Comparison of ENCODE assay signal across 9 mouse cellular contexts in genomic region chr11:51649111-51649888, GRCm38 (mm10). TPM values are rescaled to one million over a fixed set of nuclear protein-coding genes. Genes with fewer than 3 reads are reported as not detected.
DNase-seq lines count a peak whose midpoint lies in the region; ATAC-seq lines count a peak whose summit lies in the region.
"Had no signal": no experiment of that assay in that cellular context is flagged by ENCODE, and none has a peak within 500 bp of the region (broad histone marks: within the 10 kb centered on the region; RNA-seq: fewer than 3 reads in every experiment).

No protein-coding gene starts in this region.

- DNase-seq in heart, postnatal 10 days: no peak
- DNase-seq in Muller cell, postnatal 12 days (ENCODE audit: inconsistent ontology term): peak; percentile 9
- DNase-seq in midbrain, embryonic 10.5 days (ENCODE audit: low spot score): no peak
- DNase-seq in gastrocnemius, postnatal 14 days: no peak
- no peak for DNase-seq in layer of hippocampus, adult 11-12 months (ENCODE audit: low spot score)

- peak overlapping the region in 1 of 2 experiments; percentile 9; a peak in 3 of 4 replicates for H3K27ac ChIP-seq in heart, embryonic 14.5 days (replicated peaks in 1 of 2; ENCODE audit: control insufficient read depth in 1 of 2, insufficient read depth in 1 of 2, low read depth in 2 of 2, low read length in 2 of 2)
- peak overlapping the region; percentile 40 for H3K27ac ChIP-seq in heart, embryonic 16.5 days (ENCODE audit: low read length)
- H3K27ac ChIP-seq in midbrain, embryonic 10.5 days (replicated peaks): peak overlapping the region; percentile 88

- 35% methylated on average over 11 of the region's 11 CpGs for WGBS in heart, embryonic 14.5 days
- whole genome bisulfite sequencing in heart, embryonic 16.5 days: 37% methylated on average over 11 of the region's 11 CpGs
- WGBS in midbrain, embryonic 10.5 days: 14% methylated on average over 11 of the region's 11 CpGs

- H3K9ac ChIP-seq in heart, embryonic 14.5 days (ENCODE audit: low read length): peak overlapping the region; percentile 86
- peak overlapping the region; percentile 73 for H3K9ac ChIP-seq in heart, embryonic 16.5 days (ENCODE audit: low read length)

- peak overlapping the region; percentile 98 for H3K4me2 ChIP-seq in heart, embryonic 14.5 days (ENCODE audit: low read length)
- peak overlapping the region; percentile 87 for H3K4me2 ChIP-seq in heart, embryonic 16.5 days (ENCODE audit: low read depth, low read length)

- ATAC-seq in heart, embryonic 14.5 days (ENCODE audit: insufficient number of reproducible peaks, insufficient read depth, low FRiP score, low read depth): no peak
- ATAC-seq in heart, embryonic 16.5 days (replicated peaks; ENCODE audit: extremely low read depth, insufficient read depth, low FRiP score): no peak
- no peak for ATAC-seq in monocyte, adult 5-6 weeks (replicated peaks; ENCODE audit: insufficient number of reproducible peaks, low FRiP score, low TSS enrichment, poor library complexity, severe bottlenecking)

- H3K36me3 ChIP-seq in heart, embryonic 14.5 days (ENCODE audit: control insufficient read depth, insufficient read depth, low read length): peaks cover 10% of the 10 kb centered on the region
- peaks cover 4% of the 10 kb centered on the region; the same call in 1 of the 2 replicates for H3K36me3 ChIP-seq in heart, embryonic 16.5 days (ENCODE audit: control insufficient read depth, insufficient read depth)
- H3K36me3 ChIP-seq in midbrain, embryonic 10.5 days: peaks cover 19% of the 10 kb centered on the region

- peaks cover 21 to 25% of the 10 kb centered on the region in 2 experiments for H3K4me1 ChIP-seq in heart, embryonic 14.5 days (ENCODE audit: control insufficient read depth in 2 of 2, insufficient read depth in 2 of 2, low read length in 2 of 2)
- peaks cover 33% of the 10 kb centered on the region for H3K4me1 ChIP-seq in heart, embryonic 16.5 days (ENCODE audit: control insufficient read depth, insufficient read depth, low read length)
- H3K4me1 ChIP-seq in midbrain, embryonic 10.5 days: peaks cover 49% of the 10 kb centered on the region

- H3K4me3 ChIP-seq in heart, embryonic 14.5 days (ENCODE audit: control insufficient read depth in 1 of 2, insufficient read depth in 1 of 2, low read depth in 1 of 2, low read length in 2 of 2): peak overlapping the region; percentile 59 to 72
- peak overlapping the region; percentile 65 for H3K4me3 ChIP-seq in heart, embryonic 16.5 days (ENCODE audit: low read length)
- peak overlapping the region; percentile 72 for H3K4me3 ChIP-seq in midbrain, embryonic 10.5 days

- H3K9me3 ChIP-seq in heart, embryonic 14.5 days (ENCODE audit: control insufficient read depth, low read length): no peaks in the 10 kb centered on the region
- no peaks in the 10 kb centered on the region for H3K9me3 ChIP-seq in heart, embryonic 16.5 days (replicated peaks; ENCODE audit: control insufficient read depth, low read length)
- no peaks in the 10 kb centered on the region for H3K9me3 ChIP-seq in midbrain, embryonic 10.5 days (replicated peaks)

- intact Hi-C loops in heart, postnatal 10 days (cut with DNase I): no loop called here
- intact Hi-C loops in gastrocnemius, postnatal 14 days (cut with DNase I; ENCODE audit: low total_unique reads): no loop called here

- no peaks in the 10 kb centered on the region for H3K27me3 ChIP-seq in heart, embryonic 14.5 days (ENCODE audit: control insufficient read depth, insufficient read depth, low read length)
- H3K27me3 ChIP-seq in heart, embryonic 16.5 days (ENCODE audit: control insufficient read depth, insufficient read depth, low read length): no peaks in the 10 kb centered on the region
- peaks cover 39% of the 10 kb centered on the region for H3K27me3 ChIP-seq in midbrain, embryonic 10.5 days (ENCODE audit: low read depth, poor library complexity, severe bottlenecking)
- H3K27me3 ChIP-seq: Patski had no signal

RNA-seq across cellular contexts. Expression of gene N4bp3, which starts 1.3 kb away (rescaled TPM):
- polyA plus RNA-seq in heart, embryonic 14.5 days (2014; fragmentation: Nextera tagmentation; extraction: Ambion mirVana): 10.7 and 12.9 TPM in 2 replicates
- total RNA-seq in heart, postnatal 10 days (2021): 10 to 100 TPM; 35.0 to 40.5 TPM
- polyA plus RNA-seq in heart, embryonic 16.5 days (2015; fragmentation: Nextera tagmentation; extraction: Ambion mirVana): 21.6 and 25.8 TPM in 2 replicates
- polyA plus RNA-seq in midbrain, embryonic 10.5 days (2016; fragmentation: Nextera tagmentation; extraction: Ambion mirVana): 16.9 and 21.7 TPM in 2 replicates
- 1.4 to 6.3 TPM (median 3.3 TPM) in 3 replicates for total RNA-seq in monocyte, adult 5-6 weeks (2017)
- 10 to 100 TPM in 1 of 2 experiments, 1 to 10 TPM in 1; 8.7 to 12.2 TPM for total RNA-seq in gastrocnemius, postnatal 14 days (2021)

RNA-seq across cellular contexts. Expression of gene D930048N14Rik, which starts 1.5 kb away (rescaled TPM):
- 0.94 and 1.2 TPM in 2 replicates for polyA plus RNA-seq in heart, embryonic 14.5 days (2014; fragmentation: Nextera tagmentation; extraction: Ambion mirVana)
- total RNA-seq in heart, postnatal 10 days (2021): 1 to 10 TPM; 1.4 to 2.1 TPM
- polyA plus RNA-seq in heart, embryonic 16.5 days (2015; fragmentation: Nextera tagmentation; extraction: Ambion mirVana): 1.3 and 1.9 TPM in 2 replicates
- 0.98 and 1.6 TPM in 2 replicates for polyA plus RNA-seq in midbrain, embryonic 10.5 days (2016; fragmentation: Nextera tagmentation; extraction: Ambion mirVana)
- 0.43 to 2.0 TPM (median 0.57 TPM) in 3 replicates for total RNA-seq in monocyte, adult 5-6 weeks (2017)
- under 1 TPM; 0.33 to 0.60 TPM for total RNA-seq in gastrocnemius, postnatal 14 days (2021)

RNA-seq across cellular contexts. Expression of gene Rmnd5b, which starts 13.6 kb away (rescaled TPM):
- 32.1 and 34.3 TPM in 2 replicates for polyA plus RNA-seq in heart, embryonic 14.5 days (2014; fragmentation: Nextera tagmentation; extraction: Ambion mirVana)
- total RNA-seq in heart, postnatal 10 days (2021): 10 to 100 TPM; 24.1 to 25.4 TPM
- polyA plus RNA-seq in heart, embryonic 16.5 days (2015; fragmentation: Nextera tagmentation; extraction: Ambion mirVana): 37.1 and 38.2 TPM in 2 replicates
- polyA plus RNA-seq in midbrain, embryonic 10.5 days (2016; fragmentation: Nextera tagmentation; extraction: Ambion mirVana): 38.6 TPM in 2 replicates
- total RNA-seq in monocyte, adult 5-6 weeks (2017): 10.3 to 23.0 TPM (median 13.5 TPM) in 3 replicates
- total RNA-seq in gastrocnemius, postnatal 14 days (2021): 10 to 100 TPM; 11.8 to 13.3 TPM

RNA-seq across cellular contexts. Expression of gene Nhp2, which starts 29.8 kb away (rescaled TPM):
- 87.9 and 89.9 TPM in 2 replicates for polyA plus RNA-seq in heart, embryonic 14.5 days (2014; fragmentation: Nextera tagmentation; extraction: Ambion mirVana)
- 10 to 100 TPM; 30.5 to 30.9 TPM for total RNA-seq in heart, postnatal 10 days (2021)
- 77.9 and 88.1 TPM in 2 replicates for polyA plus RNA-seq in heart, embryonic 16.5 days (2015; fragmentation: Nextera tagmentation; extraction: Ambion mirVana)
- polyA plus RNA-seq in midbrain, embryonic 10.5 days (2016; fragmentation: Nextera tagmentation; extraction: Ambion mirVana): 209 and 269 TPM in 2 replicates
- total RNA-seq in monocyte, adult 5-6 weeks (2017): 25.0 to 37.2 TPM (median 27.0 TPM) in 3 replicates
- 10 to 100 TPM; 23.8 to 32.7 TPM for total RNA-seq in gastrocnemius, postnatal 14 days (2021)

RNA-seq across cellular contexts. Expression of gene 0610009B22Rik, which starts 39.4 kb away (rescaled TPM):
- polyA plus RNA-seq in heart, embryonic 14.5 days (2014; fragmentation: Nextera tagmentation; extraction: Ambion mirVana): 62.8 and 68.2 TPM in 2 replicates
- 10 to 100 TPM; 27.5 to 30.1 TPM for total RNA-seq in heart, postnatal 10 days (2021)
- 66.3 and 75.5 TPM in 2 replicates for polyA plus RNA-seq in heart, embryonic 16.5 days (2015; fragmentation: Nextera tagmentation; extraction: Ambion mirVana)
- polyA plus RNA-seq in midbrain, embryonic 10.5 days (2016; fragmentation: Nextera tagmentation; extraction: Ambion mirVana): 88.5 and 89.7 TPM in 2 replicates
- total RNA-seq in monocyte, adult 5-6 weeks (2017): 8.8 to 10.1 TPM (median 8.9 TPM) in 3 replicates
- total RNA-seq in gastrocnemius, postnatal 14 days (2021): 10 to 100 TPM; 28.9 to 29.6 TPM
